Mouse (Mus musculus) embryo, embryonic 11 days (tissue): Measurements from ENCODE around the gene Efcab5.
A peak's percentile ranks its signal among the peaks of the same experiment; 100 is the strongest.
"Not testable (repeated sequence)": the region's sequence is repeated elsewhere in the genome, so short reads cannot be mapped to it uniquely, and the experiment has no call there.

Experiments used
- DNase-seq: peaks from one replicate; pipeline ENCODE4 v3.0.0-alpha.2; 2015

Efcab5 gene

DNA sequence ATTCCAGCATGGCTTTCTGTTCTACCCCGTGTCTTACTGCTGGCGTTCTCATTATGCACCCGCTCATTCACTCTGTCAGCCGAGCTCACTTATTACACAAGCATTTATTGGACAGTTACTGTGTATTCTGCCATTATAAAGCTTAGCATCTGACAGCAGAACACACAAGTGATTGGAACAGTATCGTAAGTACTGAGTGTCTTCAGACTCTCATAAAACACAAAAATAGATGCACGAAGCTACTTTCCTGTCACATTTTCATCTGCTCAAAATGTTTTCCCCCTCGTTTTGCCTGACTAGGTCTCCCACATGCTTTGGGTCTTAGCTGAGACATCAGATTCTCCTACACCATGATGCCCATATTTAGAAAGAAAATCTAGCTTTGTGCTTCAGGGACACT, 14.2 kb downstream of the Efcab5 start:
- DNase-seq, result no peak

DNA sequence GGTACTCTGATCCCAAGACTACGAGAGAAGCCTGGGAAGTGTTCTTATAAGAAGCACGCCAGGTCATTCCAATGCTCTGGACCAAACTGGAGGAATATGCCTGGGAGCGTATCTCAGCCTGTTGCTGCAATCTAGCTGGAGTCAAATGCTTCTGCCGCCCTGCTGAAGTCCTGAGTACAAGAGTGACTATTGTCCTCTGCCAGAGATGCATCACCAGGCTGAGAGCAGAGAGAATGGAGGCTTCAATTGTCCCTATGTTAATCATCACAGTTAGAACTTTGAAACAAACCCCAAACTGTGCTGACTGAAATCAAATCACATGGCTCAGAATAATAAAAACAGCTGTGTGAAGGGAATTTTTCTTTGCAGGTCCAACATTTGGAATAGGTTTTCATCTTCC, 15.0 kb downstream of the Efcab5 start:
- no peak for DNase-seq

DNA sequence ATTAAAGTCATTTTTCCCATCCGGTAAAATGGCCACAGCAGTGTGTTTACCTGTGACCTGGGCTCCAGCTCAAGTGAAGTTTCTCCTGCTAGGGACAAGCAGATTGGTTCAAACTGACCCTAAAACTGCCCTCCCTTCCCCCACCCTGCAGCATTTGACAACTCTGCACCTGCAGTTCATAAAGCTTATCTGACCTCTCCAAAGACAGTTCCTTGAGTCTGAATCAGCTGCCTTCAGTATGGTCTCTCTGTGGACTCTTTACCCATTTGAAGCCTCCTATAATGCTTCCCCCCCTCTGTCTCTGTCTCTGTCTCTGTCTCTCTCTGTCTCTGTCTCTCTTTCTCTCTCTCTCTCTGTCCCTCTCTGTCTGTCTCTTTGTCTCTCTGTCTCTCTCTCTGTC, 28.0 kb downstream of the Efcab5 start:
- DNase-seq, result no peak

DNA sequence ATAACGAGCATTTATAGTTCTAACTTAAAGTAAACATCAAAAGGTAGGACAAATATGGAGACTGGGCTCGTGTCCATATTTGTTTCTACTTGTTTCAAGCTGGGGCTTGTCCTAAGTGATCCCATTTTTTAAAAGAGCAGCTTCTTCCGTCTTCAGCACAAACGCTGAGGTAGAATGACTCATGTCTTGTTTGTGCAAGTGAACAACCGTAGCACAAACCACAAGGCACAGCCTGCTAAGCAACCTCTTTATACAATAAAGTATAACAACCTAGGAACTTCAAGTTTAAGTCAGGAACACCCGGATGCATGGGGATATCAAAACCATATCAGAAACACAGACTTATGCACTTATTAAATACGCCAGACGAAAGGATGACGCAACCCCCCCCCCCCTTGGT, 28.4 kb downstream of the Efcab5 start:
- DNase-seq, result no peak

DNA sequence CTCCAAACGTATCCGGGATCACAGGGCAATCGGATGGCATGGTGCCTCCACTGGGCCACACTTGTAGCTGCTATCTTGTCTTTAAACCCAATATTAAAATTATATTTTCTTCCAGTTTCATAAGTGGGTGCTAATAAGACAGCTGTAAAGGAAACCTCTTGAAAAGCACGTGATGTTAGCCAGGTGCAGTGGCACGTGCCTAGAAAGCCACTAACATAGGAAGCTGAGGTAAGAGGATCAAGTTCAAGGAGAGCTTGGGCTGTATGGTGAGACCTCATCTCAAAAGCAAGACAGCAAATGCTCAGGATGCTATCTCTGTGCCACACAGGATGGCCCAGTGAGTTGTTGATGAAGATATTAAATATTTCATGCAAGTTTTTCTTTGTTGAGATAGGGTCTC, 34.6 kb downstream of the Efcab5 start:
- DNase-seq, result no peak

DNA sequence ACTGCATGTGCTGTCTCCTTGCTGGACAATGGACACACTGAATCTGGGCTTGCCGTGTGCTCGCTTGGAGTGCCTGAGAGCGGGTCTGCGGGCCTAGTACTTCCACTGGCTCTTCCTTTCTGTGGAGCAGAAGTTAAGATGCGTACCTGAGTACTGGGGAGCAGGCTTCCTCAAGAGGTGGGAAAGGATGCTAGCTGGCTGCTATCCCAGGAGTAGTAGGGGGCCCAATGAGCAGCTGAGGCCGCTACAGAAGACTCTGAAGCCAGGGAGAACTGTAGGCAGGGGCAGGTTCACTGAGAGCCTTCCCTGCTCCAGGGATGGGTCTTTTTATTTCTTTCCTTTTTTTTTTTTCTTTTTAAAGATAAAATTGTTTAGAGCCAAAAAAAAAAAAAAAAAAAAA, 38.0 kb downstream of the Efcab5 start:
- no peak for DNase-seq

DNA sequence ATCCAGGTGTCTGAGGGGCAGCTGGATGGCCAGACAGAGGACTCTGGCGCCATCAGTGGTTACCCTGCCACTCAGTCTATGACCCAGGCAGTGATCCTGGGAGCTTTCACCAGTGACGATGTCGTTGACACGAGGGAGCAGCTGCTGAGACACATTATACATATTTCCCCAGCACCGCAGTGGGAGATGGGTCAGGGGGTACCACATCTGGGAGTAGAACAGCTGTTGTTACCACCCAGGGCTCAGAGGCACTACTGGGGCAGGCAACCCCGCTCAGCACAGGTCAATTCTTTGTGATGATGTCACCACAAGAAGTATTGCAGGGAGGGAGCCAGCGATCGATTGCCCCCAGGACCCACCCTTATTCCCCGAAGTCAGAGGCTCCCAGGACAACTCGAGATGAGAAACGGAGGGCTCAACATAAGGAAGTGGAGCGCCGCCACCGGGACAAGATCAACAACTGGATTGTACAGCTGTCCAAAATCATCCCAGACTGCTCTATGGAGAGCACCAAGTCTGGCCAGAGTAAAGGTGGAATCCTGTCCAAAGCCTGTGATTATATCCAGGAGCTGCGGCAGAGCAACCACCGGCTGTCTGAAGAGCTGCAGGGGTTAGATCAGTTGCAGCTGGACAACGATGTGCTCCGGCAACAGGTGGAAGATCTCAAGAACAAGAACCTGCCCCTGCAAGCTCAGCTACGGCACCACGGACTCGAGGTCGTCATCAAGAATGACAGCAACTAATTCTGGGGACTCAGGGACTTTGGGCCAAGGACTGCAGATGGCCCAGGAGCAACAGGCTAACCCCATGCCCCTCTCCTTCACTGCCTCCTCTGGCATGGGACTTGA, 38.8 kb downstream of the Efcab5 start:
- not testable (repeated sequence) for DNase-seq

DNA sequence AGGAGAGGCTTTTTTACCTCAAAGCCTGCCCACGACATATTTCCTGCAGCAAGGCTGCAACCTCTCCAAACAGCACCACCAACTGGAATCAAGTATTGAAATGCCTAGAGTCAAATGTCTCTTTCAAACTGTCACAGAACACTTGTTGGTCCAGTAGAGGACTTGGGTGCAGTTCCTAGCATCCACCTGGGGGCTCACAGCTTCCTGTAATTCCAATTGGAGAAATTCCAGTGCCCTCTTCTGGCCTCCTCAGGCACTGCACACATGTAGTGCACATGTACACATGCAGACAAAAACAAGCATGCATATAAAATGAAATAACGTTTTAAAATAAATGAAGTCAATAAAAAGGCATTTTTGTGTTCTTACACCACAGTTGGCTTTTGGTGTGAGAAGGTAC, 40.0 kb downstream of the Efcab5 start:
- no peak for DNase-seq

DNA sequence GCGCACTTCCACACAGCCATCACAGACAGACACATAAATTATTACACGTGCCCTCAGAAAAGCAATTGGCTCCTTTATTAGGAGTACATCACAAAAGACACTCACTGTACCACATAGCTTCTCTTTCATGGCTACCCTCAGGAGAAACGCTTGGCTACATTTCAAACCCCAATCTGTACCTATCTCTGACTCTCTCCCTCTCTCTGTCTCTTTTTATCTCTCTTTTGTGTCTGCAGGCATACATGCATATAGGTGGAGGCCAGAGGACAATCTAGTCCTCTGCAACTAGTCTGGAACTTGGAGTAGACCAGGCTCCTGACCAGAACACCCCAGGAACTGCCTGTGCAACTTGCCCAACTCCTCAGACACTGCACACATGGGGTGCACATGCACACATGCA, 41.0 kb downstream of the Efcab5 start:
- no peak for DNase-seq

DNA sequence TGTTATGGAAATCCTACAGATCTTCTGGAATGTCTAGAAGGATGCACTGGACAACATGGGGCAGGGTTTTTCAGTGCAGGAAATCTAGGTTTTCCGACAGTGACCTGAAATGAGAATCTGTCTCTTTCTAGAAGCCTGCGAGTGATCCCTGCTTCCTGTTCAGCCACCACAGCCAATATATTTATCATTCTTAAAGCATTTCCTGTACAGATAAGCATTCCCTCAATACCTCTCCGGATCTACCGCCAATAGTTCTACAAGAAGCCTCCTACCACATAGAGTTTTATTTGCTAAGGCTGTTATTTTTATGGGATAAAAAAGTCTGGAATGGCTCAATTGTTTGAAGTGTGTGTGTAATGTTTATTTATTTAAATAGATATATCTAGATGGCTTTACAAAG, 43.3 kb downstream of the Efcab5 start:
- DNase-seq, result no peak

DNA sequence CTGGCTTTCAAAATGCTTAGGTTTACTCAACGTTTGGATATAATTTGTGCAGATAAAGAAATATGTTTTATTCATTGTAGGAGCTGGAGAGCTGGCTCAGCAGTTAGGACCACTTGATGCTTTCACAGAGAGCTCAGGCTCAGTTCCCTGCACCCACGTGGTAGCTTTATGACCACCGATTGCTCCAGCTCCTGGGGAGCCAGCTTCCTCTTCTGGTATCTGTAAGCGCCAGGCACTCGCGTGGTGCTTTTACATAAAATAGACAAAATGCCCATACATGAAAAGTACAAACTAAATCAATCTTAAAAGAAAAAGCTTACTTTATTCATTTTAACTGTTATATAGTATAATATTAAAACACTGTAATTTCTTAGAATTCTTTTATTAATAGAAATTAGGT, 46.8 kb downstream of the Efcab5 start:
- no peak for DNase-seq

DNA sequence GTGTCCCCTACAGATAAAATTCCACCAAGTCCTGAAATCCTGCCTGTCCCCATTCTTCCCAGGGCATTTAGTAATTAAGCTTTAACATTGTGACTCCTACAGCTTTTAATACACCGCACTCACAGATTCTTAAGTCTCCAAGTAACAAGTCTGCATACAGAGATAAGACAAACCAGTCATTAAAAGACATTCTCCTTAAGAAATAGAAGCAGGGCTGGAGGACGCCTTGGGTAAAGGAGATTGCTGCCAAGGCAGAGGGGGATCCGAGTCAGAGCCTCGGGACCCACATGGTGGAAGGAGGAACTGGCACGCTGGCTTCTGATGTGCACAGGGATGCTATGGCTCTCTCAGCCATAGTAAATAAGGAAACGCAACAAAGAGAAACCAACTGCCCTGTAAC, 48.8 kb downstream of the Efcab5 start:
- DNase-seq, result no peak

DNA sequence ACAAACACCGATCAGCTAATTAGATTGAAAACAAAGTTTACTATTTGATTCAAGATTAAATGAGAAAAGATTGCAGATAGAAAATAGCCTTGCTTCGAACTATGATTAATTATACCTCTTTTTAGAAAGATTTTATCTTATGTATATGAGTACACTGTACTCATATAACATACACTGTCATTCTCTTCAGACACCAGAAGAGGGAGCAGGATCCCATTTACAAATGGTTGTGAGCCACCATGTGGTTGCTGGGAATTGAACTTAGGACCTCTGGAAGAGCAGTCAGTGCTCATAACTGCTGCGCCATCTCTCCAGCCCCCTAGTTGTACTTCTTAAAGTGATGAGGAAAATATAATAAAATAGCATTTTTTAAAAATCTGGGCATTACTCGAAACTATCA, 55.3 kb downstream of the Efcab5 start:
- DNase-seq, result no peak

DNA sequence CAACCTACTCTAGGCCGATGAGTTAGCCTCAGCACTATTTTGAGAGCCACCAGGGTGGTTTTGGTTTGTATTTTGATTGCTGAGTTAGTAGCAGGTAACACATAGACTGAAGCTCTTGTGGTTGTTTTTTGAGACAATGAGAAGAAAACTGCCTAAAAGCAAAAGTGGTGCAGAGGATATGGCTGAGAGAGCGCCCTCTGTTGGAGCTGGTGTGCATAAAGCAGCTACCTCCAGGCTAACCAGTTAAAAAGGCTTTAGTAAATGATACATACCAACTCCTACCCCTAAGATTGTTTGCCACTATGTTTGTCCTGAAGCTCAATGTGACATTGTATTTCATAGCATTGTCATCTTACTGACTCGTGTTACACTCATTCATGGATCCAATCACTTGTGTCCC, 56.2 kb downstream of the Efcab5 start:
- peak; percentile 19 for DNase-seq

DNA sequence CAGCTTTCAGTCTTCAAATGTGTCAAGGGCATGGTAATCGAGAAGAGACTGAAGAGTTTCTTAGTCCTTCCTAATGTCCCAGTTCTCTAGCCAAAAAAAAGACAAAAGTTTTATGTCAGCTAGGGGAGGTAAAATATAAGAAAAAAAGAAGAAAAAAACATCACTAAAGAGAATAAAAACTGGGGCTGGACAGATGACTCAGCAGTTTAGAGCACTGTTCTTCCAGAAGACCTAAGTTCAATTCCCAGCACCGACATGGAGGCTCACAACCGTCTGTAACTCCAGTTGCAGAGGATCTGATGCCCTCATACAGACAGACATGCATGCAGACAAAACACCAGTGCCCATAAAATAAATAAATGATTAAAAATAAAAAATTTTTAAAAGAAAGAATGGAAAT, 60.2 kb downstream of the Efcab5 start:
- no peak for DNase-seq

DNA sequence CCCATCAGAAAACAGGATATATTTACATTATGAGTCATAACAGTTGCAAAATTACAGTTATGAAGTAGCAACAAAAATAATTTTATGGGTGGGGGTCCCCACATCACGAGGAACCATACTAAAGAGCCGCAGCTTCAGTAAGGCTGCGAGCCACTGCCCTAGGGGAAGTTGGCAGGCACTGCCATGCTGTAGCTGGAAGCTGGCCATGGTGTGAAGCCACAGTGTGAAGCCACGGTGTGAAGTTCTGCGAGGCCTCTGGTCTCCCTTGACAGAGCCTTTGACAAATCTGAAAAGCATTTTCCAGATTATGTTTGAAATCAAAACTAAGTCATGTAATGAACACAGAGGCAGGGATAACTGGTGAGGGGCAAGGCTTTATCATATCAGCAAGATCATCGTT, 77.6 kb downstream of the Efcab5 start:
- no peak for DNase-seq

DNA sequence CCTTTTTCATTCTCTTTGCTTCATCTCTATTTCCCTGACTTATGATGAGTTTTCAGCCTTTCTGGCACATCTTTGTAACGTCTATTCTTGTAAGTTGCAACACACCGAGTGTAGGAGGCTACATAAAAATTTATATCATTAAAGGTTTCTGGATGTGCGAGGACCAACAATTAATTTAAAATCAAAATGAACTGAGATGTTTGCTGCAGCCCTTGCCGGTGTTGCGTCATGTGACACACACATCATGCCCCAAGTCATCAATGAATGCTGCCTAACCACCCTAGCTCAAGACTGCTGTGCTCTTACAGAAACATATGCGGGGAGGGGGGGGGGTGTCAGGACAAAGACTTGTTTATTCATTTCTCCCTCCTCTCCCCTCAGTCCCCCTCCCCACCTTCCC, 80.3 kb downstream of the Efcab5 start:
- no peak for DNase-seq

DNA sequence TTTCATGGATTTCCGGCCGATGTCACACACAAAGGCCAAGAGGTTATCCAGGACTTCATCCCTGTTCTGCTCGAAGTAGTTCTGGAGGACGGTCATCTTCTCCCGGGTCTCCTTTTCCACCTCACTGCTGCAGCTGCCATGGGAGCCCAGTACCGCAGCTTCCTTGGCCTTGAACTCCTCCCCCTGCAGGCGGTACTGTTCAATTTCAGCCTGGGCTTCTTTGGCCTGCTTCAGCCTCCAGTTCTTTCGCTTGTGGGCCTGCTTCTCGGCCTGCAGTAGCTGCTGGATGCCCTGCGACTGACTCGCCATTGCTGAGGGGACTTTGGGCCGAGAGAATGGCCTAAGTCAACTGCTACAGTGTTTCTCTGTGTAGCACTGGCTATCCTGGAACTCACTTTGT, 80.9 kb downstream of the Efcab5 start:
- not testable (repeated sequence) for DNase-seq

DNA sequence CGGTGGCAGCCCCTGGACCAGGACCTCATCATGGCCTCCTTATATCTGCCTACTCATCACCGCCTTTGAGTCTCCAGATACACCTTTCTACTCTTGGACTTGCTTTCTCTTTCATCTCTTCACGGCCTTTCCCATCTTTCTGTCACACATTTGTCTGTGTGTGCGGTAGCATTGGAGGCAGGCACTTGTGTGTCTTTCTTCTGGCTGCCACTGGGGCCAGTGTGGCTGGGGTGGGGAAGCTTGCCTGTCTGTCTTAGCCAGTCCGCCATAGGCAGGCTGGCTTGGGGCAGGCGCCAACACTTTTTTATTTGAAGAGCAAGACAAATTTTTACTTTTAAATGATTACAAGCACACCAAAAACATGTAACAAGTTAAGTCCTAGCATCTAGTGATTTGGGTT, 81.8 kb downstream of the Efcab5 start:
- DNase-seq, result no peak

DNA sequence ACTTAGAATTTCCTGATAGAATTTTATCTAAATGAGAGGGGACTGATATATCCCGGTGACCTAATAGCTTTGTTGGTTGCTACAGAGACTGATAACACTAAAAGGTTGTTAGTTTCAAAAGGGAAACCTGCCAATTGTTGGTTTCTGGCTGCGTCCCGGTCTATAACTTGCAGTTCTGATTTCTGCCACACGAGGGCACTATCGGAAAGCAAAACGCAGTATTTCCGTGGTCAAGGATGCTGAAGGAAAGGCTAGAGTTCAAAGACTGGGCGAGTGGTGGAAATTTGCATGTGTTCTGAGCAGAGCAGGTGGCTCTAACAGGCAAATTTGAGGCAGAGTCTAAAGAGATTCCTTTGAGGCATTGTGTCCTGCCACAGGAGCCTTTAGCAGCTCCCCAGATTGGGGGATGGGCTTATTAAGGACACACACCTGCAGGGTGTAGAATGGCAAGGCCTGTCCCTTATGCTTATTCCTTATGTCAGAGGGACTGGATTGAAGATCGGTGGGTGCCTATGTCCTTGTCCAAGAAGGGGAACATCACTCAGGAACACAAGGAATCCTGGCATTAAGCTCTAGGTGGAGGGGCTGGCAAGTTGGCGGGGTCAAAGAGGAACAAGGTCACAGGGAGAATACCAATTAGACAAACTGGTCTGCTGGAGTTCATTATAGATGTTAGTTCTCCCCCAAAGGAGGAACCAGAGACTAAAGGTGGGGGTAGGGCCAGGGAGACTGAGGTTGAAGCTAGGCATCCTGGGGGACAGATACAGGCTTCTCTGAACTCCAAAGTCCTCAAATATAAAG, 88.4 kb downstream of the Efcab5 start:
- peak; percentile 81 for DNase-seq

DNA sequence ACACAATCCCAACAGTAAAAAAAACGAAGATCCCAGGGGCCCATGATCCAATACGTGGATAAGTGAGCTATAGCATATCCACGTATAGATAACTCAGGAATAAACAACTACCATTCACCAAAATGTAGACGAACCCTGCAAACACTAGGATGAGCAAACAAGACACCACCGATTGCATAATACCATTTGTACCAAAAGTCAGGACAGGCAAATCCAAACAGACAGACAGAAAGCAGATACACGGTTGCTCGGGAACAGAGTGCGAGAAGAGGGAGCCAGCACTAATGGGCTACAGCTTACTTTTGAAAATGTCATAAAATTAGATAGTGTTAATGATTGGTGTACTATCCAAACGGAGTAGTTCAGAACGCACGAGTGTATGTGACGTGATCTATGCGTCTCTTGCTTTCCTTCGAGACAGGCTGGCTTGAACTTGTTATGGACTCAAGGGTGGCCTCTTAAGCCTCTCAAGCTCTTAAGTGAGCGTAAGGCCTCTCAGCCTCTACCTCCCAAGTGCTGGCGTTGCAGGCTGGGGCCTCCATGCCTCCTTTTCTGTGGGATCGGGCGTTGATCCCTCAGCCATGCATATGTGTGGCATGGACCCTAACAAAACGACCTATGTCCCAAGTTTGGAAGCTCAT, 90.3 kb downstream of the Efcab5 start:
- DNase-seq, result no peak

DNA sequence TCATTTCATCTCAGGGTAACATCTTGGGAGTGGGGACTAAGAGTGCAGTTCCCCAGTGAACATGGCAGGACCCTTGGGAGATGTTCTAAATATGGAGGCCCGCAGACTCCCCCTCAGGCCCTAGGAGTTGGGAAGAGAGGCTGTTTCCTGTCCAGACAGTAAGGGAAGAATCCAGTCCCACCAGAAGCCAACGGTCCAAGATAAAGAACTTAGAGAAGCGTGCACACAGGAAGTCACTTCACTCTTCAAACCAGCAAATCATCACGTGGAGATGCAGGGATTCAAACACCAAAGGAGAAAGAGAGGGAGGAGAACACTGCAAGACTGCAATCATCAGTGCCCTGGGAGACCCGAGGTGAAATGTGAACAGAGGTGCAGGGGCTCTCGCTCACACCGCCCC, 91.8 kb downstream of the Efcab5 start:
- no peak for DNase-seq

DNA sequence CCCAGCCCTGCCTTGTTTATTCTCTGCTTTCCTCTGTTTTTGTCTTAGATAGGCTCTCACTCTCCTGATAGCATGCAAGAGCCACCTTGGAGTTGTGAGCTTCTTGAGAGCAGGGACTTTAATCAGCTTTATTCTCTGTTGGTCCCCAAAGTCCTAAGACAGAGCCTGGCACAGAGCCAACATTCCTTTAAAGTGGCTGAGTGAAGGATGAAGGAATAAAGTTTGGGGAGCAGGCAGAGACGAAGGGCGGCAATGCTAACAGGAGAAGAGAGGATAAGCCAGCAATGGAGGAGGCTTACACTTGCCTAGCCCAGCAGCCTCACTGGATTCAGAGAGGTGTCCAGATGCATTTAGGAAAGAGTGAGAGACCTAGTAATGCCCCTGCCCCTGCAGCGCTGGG, 92.2 kb downstream of the Efcab5 start:
- DNase-seq, result no peak

DNA sequence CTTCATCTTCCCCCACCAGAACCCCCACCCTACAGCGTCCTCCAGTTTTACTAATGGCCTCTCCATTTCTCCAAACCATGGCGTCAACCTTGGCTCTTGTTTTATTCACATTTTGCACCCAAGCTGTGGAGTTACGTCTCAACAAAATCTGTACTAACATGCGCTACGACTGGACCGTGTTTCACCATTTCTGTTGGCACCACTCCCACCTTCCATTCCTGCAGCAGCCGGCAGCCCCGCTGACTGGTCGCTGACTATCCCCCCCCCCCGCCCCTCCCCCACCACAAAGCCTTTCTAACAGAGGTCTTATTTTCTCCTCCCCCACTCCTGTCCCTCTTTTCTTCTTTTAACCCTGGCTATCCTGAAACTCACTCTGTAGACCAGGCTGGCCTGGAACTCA, 93.6 kb downstream of the Efcab5 start:
- DNase-seq, result no peak
